Mouse (Mus musculus) cerebellum, adult 2 months (tissue): ENCODE data around the gene Atf6. TPM values are rescaled to one million over a fixed set of nuclear protein-coding genes. Genes with fewer than 3 reads are reported as not detected.

ENCODE experiments used
- DNase-seq, 2 experiments: peaks; one replicate each; pipeline ENCODE4 v3.0.0; 2021
- H3K27ac ChIP-seq: fragments of 200-500 bp; 2 replicates; pipeline ENCODE4 v1.5.1; 2012; ENCODE audit warnings: low read length, control low read depth, inconsistent platforms; ENCODE audit not compliant: insufficient read depth
- H3K27me3 ChIP-seq: fragments of 200-500 bp; 2 replicates; pipeline ENCODE4 v1.6.1; 2012; ENCODE audit warnings: inconsistent platforms, mild to moderate bottlenecking, low read length, moderate library complexity; ENCODE audit not compliant: control insufficient read depth, insufficient read depth
- H3K4me1 ChIP-seq: fragments of 200-500 bp; 2 replicates; pipeline ENCODE4 v1.6.1; 2011; ENCODE audit warnings: low read length; ENCODE audit not compliant: control insufficient read depth, insufficient read depth
- H3K4me3 ChIP-seq: fragments of 200-500 bp; replicated peaks from 2 replicates; pipeline ENCODE3; 2011; ENCODE audit warnings: mild to moderate bottlenecking, low read depth, low read length, control low read depth; ENCODE audit not compliant: insufficient read depth
- CTCF ChIP-seq: fragments of 200-500 bp; IDR thresholded peaks from 2 replicates; pipeline ENCODE4 v1.5.1; 2011; ENCODE audit warnings: low read depth, mild to moderate bottlenecking, control low read depth, low read length, moderate library complexity, borderline replicate concordance; ENCODE audit not compliant: insufficient read depth
- POLR2A ChIP-seq: fragments of 200-500 bp; IDR thresholded peaks from 2 replicates; pipeline ENCODE4 v1.6.1; 2011; ENCODE audit warnings: low read length, control low read depth, borderline replicate concordance; ENCODE audit not compliant: insufficient read depth
- WGBS: fragments of 180-500 bp; shearing (Covaris S2); methylation state at CpG from one replicate; pipeline ENCODE4 v1.1.7; 2018; 5-methylcytosine and 5-hydroxymethylcytosine counted together
- polyA plus RNA-seq: library from polyadenylated mRNA; depleted of rRNA; stranded (reverse); fragments of >200 nt; gene quantifications from 2 replicates; pipeline ENCODE4 v1.2.3, GENCODE M21; 2012

Atf6 gene
- polyA plus RNA-seq, 1 experiment = 19.1 TPM

- Histone ChIP-seq H3K4me3 (no peak overlapping the region), H3K27ac (no peak overlapping the region), H3K27me3 (no peaks in the 10 kb centered on the region), H3K4me1 (peaks cover 8% of the 10 kb centered on the region)
- peak in 1 of 2 experiments; percentile 17 for DNase-seq
- TF ChIP-seq CTCF = no peak
- no peak for TF ChIP-seq POLR2A
- WGBS = 41% methylated on average over 9 of the region's 9 CpGs
Observed at GRCm38 (mm10) chr1:170674184-170674775, 193.3 kb downstream of the Atf6 start.

DNA sequence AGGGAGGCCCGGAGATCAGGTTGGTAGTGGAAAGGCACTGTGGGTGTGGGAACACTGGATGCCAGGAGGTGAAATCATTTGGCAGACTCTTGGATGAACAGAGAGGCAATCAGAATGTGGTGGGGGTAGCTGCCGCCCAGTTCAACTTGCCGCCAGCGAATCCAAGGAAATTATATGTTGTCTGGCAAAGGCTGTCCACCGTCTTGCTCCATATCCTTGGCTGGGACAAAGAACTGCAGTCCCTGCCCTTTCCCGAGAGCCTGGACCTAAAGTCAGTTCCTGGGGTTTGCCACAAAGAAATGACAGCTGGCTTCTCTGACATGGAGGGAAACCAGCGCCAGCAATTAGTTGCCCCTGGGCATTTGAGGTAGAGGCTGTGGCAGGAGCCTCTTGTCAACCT is 202.4 kb downstream of the Atf6 start:
- Histone ChIP-seq H3K27ac (no peak overlapping the region), H3K27me3 (no peaks in the 10 kb centered on the region), H3K4me3 (no peak overlapping the region), H3K4me1 (peaks cover 11% of the 10 kb centered on the region; the same call in 1 of the 2 replicates)
- DNase-seq = peak in 1 of 2 experiments; percentile 16
- WGBS = 10% methylated on average over 7 of the region's 7 CpGs
- TF ChIP-seq POLR2A (no peak), CTCF (no peak)

DNA sequence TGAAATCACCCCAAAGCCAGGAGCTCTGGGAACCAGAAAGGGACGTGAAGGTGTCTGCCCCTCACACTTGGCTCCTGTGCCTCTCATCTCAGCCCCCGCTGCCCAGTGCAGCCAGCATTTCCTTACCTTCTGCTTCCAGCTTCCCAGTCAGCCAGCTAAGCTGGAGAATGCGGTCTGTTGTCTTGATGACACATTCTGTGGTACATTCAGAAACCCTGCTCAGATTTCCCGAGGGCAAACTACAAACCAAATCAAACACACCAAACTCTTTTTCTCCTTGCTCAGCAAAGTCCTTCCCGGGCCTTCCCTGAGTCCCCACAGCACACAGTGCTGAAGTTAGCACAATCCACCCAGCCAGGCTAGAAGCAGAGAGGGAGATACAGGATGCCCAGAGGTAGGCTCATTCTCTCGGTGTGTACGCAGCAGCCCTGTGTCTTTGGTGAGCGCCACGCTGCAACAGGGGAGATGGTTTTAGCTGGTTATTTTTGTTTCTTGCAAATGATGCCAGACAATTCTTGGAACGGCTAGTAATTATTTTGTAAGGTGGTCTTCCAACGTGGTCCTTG is 202.9 kb downstream of the Atf6 start:
- Histone ChIP-seq H3K27ac (no peak overlapping the region), H3K4me1 (peaks cover 11% of the 10 kb centered on the region; the same call in 1 of the 2 replicates), H3K27me3 (no peaks in the 10 kb centered on the region), H3K4me3 (no peak overlapping the region)
- WGBS = 30% methylated on average over 11 of the region's 11 CpGs
- no peak for DNase-seq
- TF ChIP-seq CTCF (no peak), POLR2A (no peak)

- Histone ChIP-seq H3K27ac (no peak overlapping the region), H3K4me3 (no peak overlapping the region), H3K27me3 (no peaks in the 10 kb centered on the region), H3K4me1 (peaks cover 14% of the 10 kb centered on the region)
- no peak for TF ChIP-seq CTCF
- no peak for TF ChIP-seq POLR2A
- no peak for DNase-seq
- 36% methylated on average over 13 of the region's 13 CpGs for WGBS
Observed at GRCm38 (mm10) chr1:170659260-170659659, 208.3 kb downstream of the Atf6 start.

- DNase-seq = no peak
- no peaks in the 10 kb centered on the region for H3K27me3 ChIP-seq
- H3K4me1 ChIP-seq = peaks cover 14% of the 10 kb centered on the region
- no peak overlapping the region for H3K27ac ChIP-seq
- TF ChIP-seq POLR2A = no peak
- TF ChIP-seq CTCF = no peak
- 88% methylated on average over 13 of the region's 13 CpGs for WGBS
- no peak overlapping the region for H3K4me3 ChIP-seq
Observed at GRCm38 (mm10) chr1:170657643-170658314, 209.8 kb downstream of the Atf6 start.

- WGBS = 92% methylated on average over 2 of the region's 2 CpGs
- DNase-seq = no peak
- no peak for TF ChIP-seq POLR2A
- TF ChIP-seq CTCF = no peak
- H3K4me1 ChIP-seq = peaks cover 14% of the 10 kb centered on the region
- no peak overlapping the region for H3K4me3 ChIP-seq
- no peaks in the 10 kb centered on the region for H3K27me3 ChIP-seq
- no peak overlapping the region for H3K27ac ChIP-seq
Observed at GRCm38 (mm10) chr1:170657228-170657521, 210.4 kb downstream of the Atf6 start.

- Histone ChIP-seq H3K4me1 (peaks cover 14% of the 10 kb centered on the region), H3K27ac (no peak overlapping the region), H3K4me3 (no peak overlapping the region), H3K27me3 (no peaks in the 10 kb centered on the region)
- TF ChIP-seq POLR2A (no peak), CTCF (no peak)
- WGBS = 70% methylated on average over 11 of the region's 11 CpGs
- no peak for DNase-seq
Observed at GRCm38 (mm10) chr1:170656518-170657227, 210.9 kb downstream of the Atf6 start.
